Mouse (Mus musculus): ENCODE measurements around the gene Runx1. TPM values are rescaled to one million over a fixed set of nuclear protein-coding genes. Genes with fewer than 3 reads are reported as not detected.

The Runx1 gene
- polyA plus RNA-seq, 1 experiment: 24.5 TPM

GRCm38 (mm10) chr16:92783651-92784131 is 42.3 kb downstream of the Runx1 start:
- no peak overlapping the region; the same call in 1 of the 2 replicates for H3K27ac ChIP-seq (ENCODE audit: control insufficient read depth, insufficient read depth, low read depth, low read length, poor library complexity)
- 21% methylated on average over 7 of the region's 7 CpGs for WGBS
- peaks cover 14% of the 10 kb centered on the region for H3K4me1 ChIP-seq (ENCODE audit: control insufficient read depth, insufficient read depth, low read length)
- no peak for TF ChIP-seq POLR2A (IDR thresholded peaks at IDR 0.05; ENCODE audit: borderline replicate concordance, control insufficient read depth, low read depth, low read length)
- no peak for TF ChIP-seq CTCF (IDR thresholded peaks at IDR 0.05; ENCODE audit: control insufficient read depth, insufficient read depth, low read length)
- no peak overlapping the region for H3K4me3 ChIP-seq (replicated peaks; ENCODE audit: control insufficient read depth, low read depth, low read length)

GRCm38 (mm10) chr16:92782408-92782807 is 43.5 kb downstream of the Runx1 start:
- WGBS: 35% methylated on average over 6 of the region's 6 CpGs
- Histone ChIP-seq H3K4me1 (ENCODE audit: control insufficient read depth, insufficient read depth, low read length) (peaks cover 12% of the 10 kb centered on the region), H3K27ac (ENCODE audit: control insufficient read depth, insufficient read depth, low read depth, low read length, poor library complexity) (no peak overlapping the region; the same call in 1 of the 2 replicates), H3K4me3 (replicated peaks; ENCODE audit: control insufficient read depth, low read depth, low read length) (no peak overlapping the region)
- no peak for TF ChIP-seq POLR2A (IDR thresholded peaks at IDR 0.05; ENCODE audit: borderline replicate concordance, control insufficient read depth, low read depth, low read length)
- TF ChIP-seq CTCF (IDR thresholded peaks at IDR 0.05; ENCODE audit: control insufficient read depth, insufficient read depth, low read length): no peak

- TF ChIP-seq CTCF (IDR thresholded peaks at IDR 0.05; ENCODE audit: control insufficient read depth, insufficient read depth, low read length) (no peak), POLR2A (IDR thresholded peaks at IDR 0.05; ENCODE audit: borderline replicate concordance, control insufficient read depth, low read depth, low read length) (no peak)
- WGBS: 86% methylated on average over 9 of the region's 9 CpGs
- no peak overlapping the region for H3K4me3 ChIP-seq (replicated peaks; ENCODE audit: control insufficient read depth, low read depth, low read length)
- H3K27ac ChIP-seq (ENCODE audit: control insufficient read depth, insufficient read depth, low read depth, low read length, poor library complexity): no peak overlapping the region
- H3K4me1 ChIP-seq (ENCODE audit: control insufficient read depth, insufficient read depth, low read length): peaks cover 6% of the 10 kb centered on the region; the same call in 1 of the 2 replicates
Observed at GRCm38 (mm10) chr16:92779896-92780435, 46.0 kb downstream of the Runx1 start.

GRCm38 (mm10) chr16:92779175-92779574 is 46.8 kb downstream of the Runx1 start:
- H3K4me3 ChIP-seq (replicated peaks; ENCODE audit: control insufficient read depth, low read depth, low read length): no peak overlapping the region
- no peak overlapping the region for H3K27ac ChIP-seq (ENCODE audit: control insufficient read depth, insufficient read depth, low read depth, low read length, poor library complexity)

GRCm38 (mm10) chr16:92778096-92778780 is 47.7 kb downstream of the Runx1 start:
- Histone ChIP-seq H3K4me1 (ENCODE audit: control insufficient read depth, insufficient read depth, low read length) (peaks cover under 1% of the 10 kb centered on the region; the same call in 1 of the 2 replicates), H3K27ac (ENCODE audit: control insufficient read depth, insufficient read depth, low read depth, low read length, poor library complexity) (no peak overlapping the region), H3K4me3 (replicated peaks; ENCODE audit: control insufficient read depth, low read depth, low read length) (no peak overlapping the region)
- TF ChIP-seq POLR2A (IDR thresholded peaks at IDR 0.05; ENCODE audit: borderline replicate concordance, control insufficient read depth, low read depth, low read length) (no peak), CTCF (IDR thresholded peaks at IDR 0.05; ENCODE audit: control insufficient read depth, insufficient read depth, low read length) (no peak)
- WGBS: 80% methylated on average over 9 of the region's 9 CpGs

More at GRCm38 (mm10) chr16:92779175-92779574, 46.8 kb downstream of the Runx1 start:
- TF ChIP-seq CTCF (IDR thresholded peaks at IDR 0.05; ENCODE audit: control insufficient read depth, insufficient read depth, low read length) (no peak), POLR2A (IDR thresholded peaks at IDR 0.05; ENCODE audit: borderline replicate concordance, control insufficient read depth, low read depth, low read length) (no peak)
- peaks cover 3% of the 10 kb centered on the region; the same call in 1 of the 2 replicates for H3K4me1 ChIP-seq (ENCODE audit: control insufficient read depth, insufficient read depth, low read length)
- WGBS: 89% methylated on average over 2 of the region's 2 CpGs

- no peak overlapping the region for H3K27ac ChIP-seq (ENCODE audit: control insufficient read depth, insufficient read depth, low read depth, low read length, poor library complexity)
- TF ChIP-seq POLR2A (IDR thresholded peaks at IDR 0.05; ENCODE audit: borderline replicate concordance, control insufficient read depth, low read depth, low read length) (no peak), CTCF (IDR thresholded peaks at IDR 0.05; ENCODE audit: control insufficient read depth, insufficient read depth, low read length) (no peak)
- 83% methylated on average over 4 of the region's 4 CpGs for WGBS
Observed at GRCm38 (mm10) chr16:92767862-92768261, 58.1 kb downstream of the Runx1 start.

GRCm38 (mm10) chr16:92767423-92767822 is 58.5 kb downstream of the Runx1 start:
- H3K27ac ChIP-seq (ENCODE audit: control insufficient read depth, insufficient read depth, low read depth, low read length, poor library complexity): no peak overlapping the region
- peaks cover 4% of the 10 kb centered on the region for H3K4me1 ChIP-seq (ENCODE audit: control insufficient read depth, insufficient read depth, low read length)
- no peak overlapping the region for H3K4me3 ChIP-seq (replicated peaks; ENCODE audit: control insufficient read depth, low read depth, low read length)
- 81% methylated on average over 7 of the region's 7 CpGs for WGBS
- TF ChIP-seq POLR2A (IDR thresholded peaks at IDR 0.05; ENCODE audit: borderline replicate concordance, control insufficient read depth, low read depth, low read length): no peak
- no peak for TF ChIP-seq CTCF (IDR thresholded peaks at IDR 0.05; ENCODE audit: control insufficient read depth, insufficient read depth, low read length)

More at GRCm38 (mm10) chr16:92767862-92768261, 58.1 kb downstream of the Runx1 start:
- no peak overlapping the region for H3K4me3 ChIP-seq (replicated peaks; ENCODE audit: control insufficient read depth, low read depth, low read length)
- H3K4me1 ChIP-seq (ENCODE audit: control insufficient read depth, insufficient read depth, low read length): peaks cover 4% of the 10 kb centered on the region

GRCm38 (mm10) chr16:92764741-92765396 is 61.1 kb downstream of the Runx1 start:
- TF ChIP-seq CTCF (IDR thresholded peaks at IDR 0.05; ENCODE audit: control insufficient read depth, insufficient read depth, low read length) (no peak), POLR2A (IDR thresholded peaks at IDR 0.05; ENCODE audit: borderline replicate concordance, control insufficient read depth, low read depth, low read length) (no peak)
- Histone ChIP-seq H3K4me1 (ENCODE audit: control insufficient read depth, insufficient read depth, low read length) (peaks cover 4% of the 10 kb centered on the region), H3K27ac (ENCODE audit: control insufficient read depth, insufficient read depth, low read depth, low read length, poor library complexity) (no peak overlapping the region), H3K4me3 (replicated peaks; ENCODE audit: control insufficient read depth, low read depth, low read length) (no peak overlapping the region)
- 25% methylated on average over 13 of the region's 13 CpGs for WGBS
